Mouse (Mus musculus) bone marrow, adult 2 months (tissue): Measurements from ENCODE around the gene Polr3g.

Source experiments
- CTCF ChIP-seq: fragments of 200-500 bp; IDR thresholded peaks from 2 replicates; pipeline ENCODE4 v1.5.1; 2011; ENCODE audit warnings: low read length, control low read depth; ENCODE audit not compliant: control insufficient read depth, insufficient read depth
- POLR2A ChIP-seq: fragments of 200-500 bp; IDR thresholded peaks from 2 replicates; pipeline ENCODE4 v1.6.1; 2011; ENCODE audit warnings: low read depth, mild to moderate bottlenecking, control low read depth, low read length, borderline replicate concordance; ENCODE audit not compliant: control insufficient read depth

- no peak for TF ChIP-seq POLR2A
- no peak for TF ChIP-seq CTCF
These were observed 54.5 kb downstream of the Polr3g start for GRCm38 (mm10) chr13:81656091-81656850.
